Mouse (Mus musculus): ENCODE results near the gene Kbtbd8. TPM values are rescaled to one million over a fixed set of nuclear protein-coding genes. Genes with fewer than 3 reads are reported as not detected.

The Kbtbd8 gene
- polyA plus RNA-seq, 1 experiment from 2014 or later, result 4.5 TPM

GRCm38 (mm10) chr6:95174311-95175143 lies 57.5 kb downstream of the Kbtbd8 start:
- 80% methylated on average over 9 of the region's 9 CpGs for WGBS
- no peak overlapping the region for H3K4me2 ChIP-seq
- no peak for ATAC-seq (ENCODE audit: insufficient number of reproducible peaks, insufficient read depth, low FRiP score, low TSS enrichment, low read depth)
- H3K4me1 ChIP-seq (replicated peaks), result no peaks in the 10 kb centered on the region
- no peaks in the 10 kb centered on the region for H3K36me3 ChIP-seq
- H3K9ac ChIP-seq (replicated peaks), result no peak overlapping the region
- H3K9me3 ChIP-seq, result no peaks in the 10 kb centered on the region
- no peak overlapping the region for H3K27ac ChIP-seq
- no peaks in the 10 kb centered on the region for H3K27me3 ChIP-seq
- no peak overlapping the region for H3K4me3 ChIP-seq (replicated peaks)

Other genes starting within 250 kb of the Kbtbd8 start
- gene Gm10234, start 204.9 kb downstream of the Kbtbd8 start, polyA plus RNA-seq (2016; fragmentation: Nextera tagmentation; extraction: Ambion mirVana), result not detected in 2 replicates

All from limb, embryonic 12.5 days (tissue).